Mouse (Mus musculus) thymus, adult 2 months (tissue): Measurements from ENCODE around the gene Megf9.

ENCODE experiments used
- CTCF ChIP-seq: fragments of 200-500 bp; IDR thresholded peaks from 2 replicates; pipeline ENCODE4 v1.5.1; 2012; ENCODE audit warnings: mild to moderate bottlenecking, control low read depth, low read length, moderate library complexity, borderline replicate concordance; ENCODE audit not compliant: control insufficient read depth, poor library complexity, insufficient read depth; ENCODE audit errors: extremely low read depth
- POLR2A ChIP-seq: fragments of 200-500 bp; IDR thresholded peaks from 2 replicates; pipeline ENCODE4 v1.6.1; 2012; ENCODE audit warnings: mild to moderate bottlenecking, low read length, control low read depth, moderate library complexity; ENCODE audit not compliant: control insufficient read depth, poor library complexity, insufficient read depth; ENCODE audit errors: extremely low read depth

DNA sequence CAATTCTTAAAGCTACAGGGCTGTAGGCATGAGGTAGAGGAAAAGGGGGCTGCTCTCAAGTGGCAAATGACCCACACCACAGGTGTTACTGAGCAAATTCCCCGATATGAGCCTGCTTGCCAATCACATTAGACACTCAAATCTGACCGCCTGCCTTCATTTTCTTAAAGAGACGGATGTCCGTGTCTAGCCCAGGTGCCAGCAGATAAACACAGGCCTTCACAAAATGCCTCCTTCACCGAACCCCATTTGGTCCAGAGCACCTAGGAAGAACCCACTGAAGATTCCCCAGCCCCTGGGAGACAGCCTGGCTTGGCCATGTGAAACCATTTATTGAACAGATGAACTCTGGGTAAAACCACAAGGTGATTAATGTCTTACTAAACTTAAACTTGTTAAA, 138.1 kb downstream of the Megf9 start:
- TF ChIP-seq CTCF (no peak), POLR2A (no peak)
